Mouse (Mus musculus): ENCODE data around the gene Tfap2e.

Tfap2e gene

DNA sequence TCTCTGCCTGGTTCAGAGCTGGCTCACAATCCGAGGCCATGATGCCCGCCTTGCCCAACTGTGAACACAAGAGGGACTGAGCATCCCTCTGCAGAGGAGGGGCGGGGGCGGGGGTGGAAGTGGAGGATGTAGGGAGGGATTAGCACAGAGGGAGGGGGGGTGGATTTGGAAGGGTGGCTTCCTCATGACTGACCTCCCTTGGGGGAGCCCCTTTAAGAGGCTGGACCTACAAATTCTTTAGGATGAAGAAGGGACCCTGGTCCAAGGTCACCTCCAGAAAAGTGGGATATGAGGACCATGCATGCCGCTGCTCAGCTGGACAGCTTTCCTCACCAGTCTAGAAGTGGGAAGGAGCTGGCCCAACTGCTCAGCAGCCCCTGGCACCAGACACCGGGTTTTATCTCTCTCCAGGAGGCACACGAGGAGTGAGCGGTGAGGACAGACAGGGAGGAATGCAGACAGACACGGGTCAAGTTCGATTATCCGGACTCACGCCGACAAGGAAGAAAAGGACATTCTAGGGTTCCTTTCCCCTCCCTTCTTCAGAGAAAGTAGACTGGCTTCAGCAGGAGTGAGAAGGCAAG, 16.1 kb upstream of the Tfap2e start:
- peak; percentile 8 for DNase-seq (ENCODE audit: low read depth, low spot score)

DNA sequence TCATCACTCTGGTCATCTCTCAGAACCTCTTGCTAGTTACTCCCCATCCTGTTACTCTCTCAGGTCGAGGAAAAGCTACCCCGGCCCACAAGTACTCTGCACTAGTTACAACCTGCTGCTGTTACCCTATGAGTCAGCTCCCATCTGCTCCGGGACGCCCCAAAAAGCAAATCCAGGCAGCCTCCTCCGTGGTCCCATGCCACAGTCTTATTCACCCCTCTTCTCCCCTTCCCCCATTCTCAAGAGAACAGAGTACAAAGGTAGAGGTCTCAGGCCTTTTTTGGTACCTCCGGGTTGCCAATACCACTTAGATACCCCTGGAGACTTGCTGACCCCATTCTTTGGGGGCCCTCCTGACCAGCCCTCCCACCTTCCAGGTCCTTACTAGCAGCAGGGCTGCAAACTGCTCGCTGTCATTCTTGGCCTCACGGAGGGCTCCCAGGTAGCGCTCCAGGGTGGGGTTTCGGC, 15.6 kb upstream of the Tfap2e start:
- no peak for DNase-seq (ENCODE audit: low read depth, low spot score)

DNA sequence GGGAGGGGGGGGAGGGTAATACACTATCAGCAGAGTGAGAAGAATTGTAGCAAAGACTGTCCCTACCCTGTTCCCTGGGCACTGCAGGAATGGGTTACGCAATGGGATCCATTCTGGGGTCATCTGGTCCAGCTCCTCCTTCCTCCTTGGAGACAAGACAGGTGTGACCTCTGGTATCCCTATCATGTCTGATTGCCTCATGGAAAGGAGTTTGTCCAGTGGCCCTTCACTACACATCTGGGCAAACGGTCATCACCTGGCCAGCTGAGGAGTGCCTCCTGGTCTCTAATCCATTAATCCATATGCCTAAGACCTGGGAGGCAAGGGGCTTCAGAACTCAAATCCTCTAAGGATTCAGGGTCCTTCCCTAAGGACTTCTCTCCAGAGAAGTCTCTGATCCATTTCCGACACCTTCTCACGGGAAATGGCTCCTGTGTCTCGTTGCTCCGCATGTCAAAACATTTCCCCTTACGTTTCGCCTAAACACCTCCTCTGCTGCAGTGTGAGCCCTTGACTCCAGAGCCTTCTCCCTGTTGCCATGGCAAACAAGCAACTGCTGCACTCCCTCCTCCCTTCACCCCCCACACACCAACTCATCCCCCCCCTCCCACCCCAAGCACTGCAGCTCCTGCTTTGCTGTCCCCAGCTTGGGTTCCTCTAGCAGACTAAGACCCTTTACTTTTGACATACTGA, 15.0 kb upstream of the Tfap2e start:
- no peak for DNase-seq (ENCODE audit: low read depth, low spot score)

DNA sequence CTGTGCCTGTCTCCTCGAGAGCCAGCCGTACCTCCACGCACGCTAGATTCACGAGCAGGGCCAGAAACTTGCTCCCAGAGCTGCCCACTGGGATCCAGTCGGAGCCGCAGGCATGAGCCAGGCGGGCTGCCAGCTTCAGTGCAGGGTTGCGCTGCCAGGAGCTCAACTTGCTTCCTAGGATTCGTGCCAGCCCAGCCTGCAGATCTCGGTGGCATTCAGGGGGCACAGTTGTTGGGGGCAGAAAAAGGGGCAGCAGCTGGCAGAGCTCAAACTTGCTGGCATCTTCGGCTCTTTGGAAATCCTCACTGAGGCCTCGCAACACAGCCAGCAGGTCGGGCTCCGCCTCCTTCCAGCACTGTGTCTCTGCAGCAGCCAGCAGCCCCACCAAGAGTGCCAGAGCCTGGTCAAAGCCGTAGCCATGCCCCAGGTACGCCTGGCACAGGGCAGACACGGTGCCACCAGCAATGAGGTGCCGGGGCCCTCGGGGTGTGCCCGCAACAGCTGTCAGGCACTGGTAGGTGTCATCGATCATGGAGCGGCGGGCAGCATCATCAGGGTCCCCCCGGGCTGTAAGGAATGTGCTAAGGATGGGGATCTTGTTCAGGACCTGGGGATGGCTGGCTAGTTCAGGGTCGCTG, 14.1 kb upstream of the Tfap2e start:
- no peak for DNase-seq (ENCODE audit: low read depth, low spot score)

DNA sequence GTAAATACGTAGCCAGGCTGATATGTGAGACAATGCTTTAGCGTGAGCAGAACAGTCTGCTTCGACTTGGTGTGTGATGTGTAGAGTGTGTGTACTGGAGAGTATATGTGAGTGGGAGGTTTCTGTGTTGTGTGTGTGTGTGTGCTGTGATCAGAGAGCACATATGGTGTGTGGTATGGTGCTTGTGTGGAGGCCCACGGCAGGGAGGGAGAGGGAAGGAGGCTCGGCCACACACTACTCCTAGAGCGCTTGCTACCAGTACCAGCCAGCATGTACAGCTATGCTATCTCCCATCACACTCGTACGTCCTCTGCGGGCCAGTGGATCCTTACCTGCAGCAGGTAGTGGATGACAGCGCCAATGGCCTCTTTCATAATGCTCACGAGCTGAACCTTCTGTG, 13.5 kb upstream of the Tfap2e start:
- no peak for DNase-seq (ENCODE audit: low read depth, low spot score)

DNA sequence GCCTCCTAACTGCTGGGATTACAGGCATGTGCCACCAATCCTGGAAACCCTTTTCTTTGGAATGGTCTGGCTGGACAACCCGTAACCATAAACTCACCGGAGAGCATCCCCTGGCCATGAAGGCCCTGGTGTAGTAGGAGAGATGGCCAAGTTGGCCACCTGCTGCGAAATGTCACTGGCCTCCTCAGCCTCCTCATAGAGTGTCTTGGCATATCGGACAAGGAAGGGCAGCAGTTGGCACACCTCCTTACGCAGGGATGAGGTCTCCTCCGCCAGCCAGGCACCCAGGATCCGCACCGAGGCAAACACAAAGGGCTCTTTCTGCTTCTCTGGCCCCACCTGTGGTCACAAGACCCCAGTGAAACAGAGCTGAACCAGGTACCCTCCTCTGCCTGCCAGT, 12.3 kb upstream of the Tfap2e start:
- DNase-seq (ENCODE audit: low read depth, low spot score), result no peak

DNA sequence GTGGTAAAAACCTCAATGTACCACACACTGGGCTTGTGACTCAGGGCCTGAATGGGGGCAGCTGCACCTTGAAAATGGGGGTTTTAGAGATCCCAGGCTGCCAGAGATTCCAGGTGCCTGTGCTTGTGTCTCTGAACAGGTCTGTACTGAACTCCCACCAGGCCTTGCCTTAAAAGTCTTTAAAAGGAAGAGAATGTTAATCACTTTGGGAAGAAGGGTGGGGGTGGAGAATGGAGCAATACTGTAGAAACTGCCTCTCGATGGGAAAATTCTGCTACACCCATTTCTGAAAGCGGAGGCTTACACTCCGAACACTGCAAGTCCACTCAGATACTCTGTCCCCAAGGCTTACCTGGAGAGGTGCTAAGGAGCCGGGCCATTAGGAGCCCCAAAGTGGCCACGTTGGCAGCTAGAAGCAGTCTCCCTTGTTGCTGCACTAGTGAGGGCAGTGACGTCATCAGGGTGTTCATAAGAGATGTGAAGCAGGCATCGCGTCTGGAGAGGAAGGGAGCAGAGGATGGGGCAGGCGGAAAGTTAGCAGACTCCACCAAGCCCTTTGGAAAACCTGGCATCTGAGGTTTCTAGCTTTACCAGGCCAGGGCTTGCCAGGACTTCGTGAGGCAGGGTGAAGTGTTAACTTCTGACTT, 10.3 kb upstream of the Tfap2e start:
- no peak for DNase-seq (ENCODE audit: low read depth, low spot score)

DNA sequence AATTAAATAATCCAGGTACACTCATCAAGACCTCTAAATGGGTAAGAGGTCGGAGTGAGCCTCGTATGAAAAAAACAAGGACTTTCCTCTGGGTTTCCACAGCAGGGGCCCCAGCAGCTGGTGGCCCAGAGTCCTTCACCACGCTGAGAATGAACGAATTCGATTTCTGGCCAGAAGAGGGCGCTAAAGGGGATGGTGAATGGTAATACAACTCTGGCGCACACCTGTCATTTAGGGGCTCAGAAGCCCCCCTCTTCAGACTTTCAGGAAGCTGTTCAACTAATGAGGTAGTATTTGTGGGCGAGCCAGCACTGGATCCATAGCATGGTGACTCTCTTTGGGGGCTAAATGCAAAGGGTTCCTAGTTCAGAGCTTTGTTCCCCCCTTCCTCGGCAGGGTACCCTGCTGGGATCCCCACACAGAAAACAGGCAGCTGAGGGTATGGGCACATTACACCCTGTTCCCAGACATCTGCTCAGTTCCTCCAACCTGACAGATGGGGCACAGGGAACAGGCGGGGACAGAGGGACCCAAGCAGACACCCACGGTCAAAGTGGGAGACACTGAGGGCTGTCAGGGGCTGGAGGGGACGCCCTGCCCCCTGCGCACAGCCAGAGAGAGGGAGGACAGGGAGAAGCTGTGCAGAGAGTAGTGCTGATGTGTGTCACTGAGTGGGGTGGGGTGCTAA, 9.6 kb upstream of the Tfap2e start:
- DNase-seq (ENCODE audit: low read depth, low spot score), result peak; percentile 72

DNA sequence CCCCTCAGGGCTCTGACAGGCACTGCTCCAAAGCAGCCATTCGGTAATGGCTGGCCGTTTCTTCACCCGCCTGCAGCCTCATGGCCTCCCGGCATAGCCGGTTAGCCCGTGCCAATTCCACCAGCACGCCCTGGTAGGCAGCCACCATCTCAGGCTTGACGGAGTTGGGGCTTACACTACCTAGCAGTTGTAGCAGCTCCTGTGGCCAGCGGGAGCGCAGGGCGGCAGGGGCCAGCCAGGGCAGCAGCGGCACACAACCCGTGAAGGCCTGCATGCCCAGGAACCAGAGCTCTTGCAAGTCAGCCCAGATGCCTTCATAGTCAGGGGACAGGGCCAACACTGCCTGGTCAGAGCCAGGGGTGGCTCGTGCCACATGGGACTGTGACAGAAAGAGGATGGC, 8.8 kb upstream of the Tfap2e start:
- no peak for DNase-seq (ENCODE audit: low read depth, low spot score)

DNA sequence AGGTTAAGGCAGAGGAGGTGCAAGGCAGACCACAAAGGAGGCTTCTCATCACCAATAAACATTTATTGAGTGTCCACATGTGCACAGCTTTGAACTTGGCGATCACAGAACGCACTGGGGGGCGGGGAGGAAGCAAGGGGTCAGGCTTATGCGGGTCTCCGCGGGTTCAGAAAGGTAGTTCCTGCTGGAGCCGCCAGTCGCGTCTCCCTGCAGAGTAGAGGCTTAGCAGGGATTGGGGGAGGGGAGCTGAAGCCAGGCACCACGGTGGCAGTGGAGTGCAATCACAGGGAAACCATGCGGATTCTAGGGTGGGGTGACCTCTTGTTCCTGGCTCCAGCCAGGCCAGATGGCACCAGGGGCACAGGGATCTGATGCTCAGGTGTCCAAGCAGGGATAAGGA, 7.7 kb upstream of the Tfap2e start:
- peak; percentile 66 for DNase-seq (ENCODE audit: low read depth, low spot score)

DNA sequence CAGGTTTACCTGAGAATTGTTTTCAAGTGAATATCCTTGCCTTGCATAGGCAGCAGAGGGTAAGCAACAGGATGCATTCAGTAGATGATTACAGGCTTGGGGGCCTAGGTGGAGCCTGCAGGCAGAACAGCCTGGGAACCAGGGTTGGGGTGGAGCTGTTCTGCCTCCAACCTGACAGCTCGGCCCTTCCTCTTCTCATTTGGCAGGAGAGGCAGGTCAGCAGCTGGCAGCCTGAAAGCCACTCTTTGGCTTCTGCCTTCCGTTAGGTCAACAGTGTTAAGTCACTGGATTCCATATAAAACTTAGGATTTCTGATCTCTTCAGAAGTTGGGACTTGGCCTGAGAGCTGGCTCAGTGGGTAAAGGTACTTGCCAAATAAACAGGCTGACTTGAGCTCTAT, 6.9 kb upstream of the Tfap2e start:
- no peak for DNase-seq (ENCODE audit: low read depth, low spot score)

DNA sequence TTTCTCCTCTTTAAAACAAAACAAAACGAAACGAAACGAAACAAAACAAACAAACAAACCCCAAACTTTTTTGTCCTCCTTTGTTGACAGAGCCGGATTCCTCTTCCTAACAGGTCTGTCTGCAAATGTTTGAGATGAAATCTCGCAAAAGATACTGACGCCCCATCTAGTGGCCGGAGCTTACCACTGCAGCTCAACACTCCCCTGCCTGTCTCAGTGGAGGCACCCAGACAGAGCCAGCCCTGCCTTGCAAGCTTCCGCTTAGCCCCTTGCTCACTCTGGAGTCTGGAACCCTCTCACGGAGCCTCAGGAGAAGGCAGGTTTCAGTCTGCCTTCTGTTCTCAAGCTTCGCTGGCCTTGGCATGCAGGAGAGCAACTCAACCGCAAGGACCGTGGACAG, 5.4 kb upstream of the Tfap2e start:
- DNase-seq (ENCODE audit: low read depth, low spot score), result peak; percentile 90

DNA sequence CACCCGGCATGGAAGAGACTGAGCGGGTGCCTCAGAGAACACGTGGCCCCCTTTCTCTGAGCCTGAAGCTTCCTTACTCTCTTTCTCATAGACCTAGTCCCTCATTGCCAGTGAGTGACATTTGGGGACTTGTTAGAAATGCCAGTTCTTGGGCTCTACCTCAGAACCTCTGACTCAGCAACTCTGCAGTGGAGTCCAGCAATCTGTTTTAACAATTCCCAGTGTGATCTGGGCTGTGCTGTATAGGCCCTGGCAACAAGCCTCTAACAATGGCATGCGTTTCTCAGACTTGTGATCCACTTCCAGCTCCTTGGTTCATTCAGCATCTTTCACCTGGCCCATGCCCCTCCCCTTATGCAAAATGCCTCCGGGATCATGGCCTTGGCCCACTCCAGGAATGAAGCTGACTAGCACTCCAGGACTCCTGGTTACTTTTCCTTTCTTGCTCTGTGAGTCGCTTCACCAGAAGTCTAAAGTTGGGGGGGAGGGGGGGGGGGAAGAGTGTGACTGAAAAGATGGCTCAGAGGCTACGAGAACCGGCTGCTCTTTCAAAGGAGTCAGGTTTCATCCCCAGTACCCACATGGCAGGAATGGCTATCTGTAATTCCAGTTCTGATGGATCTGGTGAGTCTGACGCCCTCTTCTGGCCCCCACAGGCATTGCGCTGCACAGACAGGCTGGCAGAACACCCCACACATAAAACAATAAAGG, 4.1 kb upstream of the Tfap2e start:
- DNase-seq (ENCODE audit: low read depth, low spot score), result peak; percentile 86

DNA sequence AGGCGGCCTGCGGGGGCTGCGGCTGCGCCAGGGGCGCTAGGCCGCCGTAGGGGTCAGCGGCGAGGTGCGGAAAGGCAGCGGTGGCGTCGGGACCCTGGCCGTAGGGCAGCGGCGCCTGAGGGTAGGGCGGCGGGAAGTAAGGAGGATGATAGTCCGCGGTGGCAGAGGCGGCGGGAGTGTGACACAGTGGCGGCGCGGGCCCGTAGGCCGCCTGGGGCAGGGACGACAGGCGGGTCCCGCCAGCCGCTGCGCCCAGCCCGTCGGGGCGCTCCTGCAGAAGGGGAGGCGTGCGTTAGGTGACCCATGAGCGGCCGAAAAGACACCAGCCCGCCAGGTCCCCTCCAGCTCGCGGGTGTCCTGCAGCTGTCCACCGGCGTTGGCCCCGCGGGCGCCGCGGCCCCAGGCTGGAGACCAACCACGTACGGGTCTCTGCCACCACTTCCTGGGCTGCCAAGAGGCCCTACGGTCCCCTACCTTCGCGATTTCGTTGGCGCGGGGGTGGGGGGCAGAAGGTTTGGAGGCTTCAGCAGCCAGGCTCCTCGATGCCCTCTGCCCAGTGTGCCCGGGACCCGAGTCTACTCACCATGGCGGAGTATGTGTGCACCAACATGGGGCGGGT, 549 bp downstream of the Tfap2e start:
- peak; percentile 58 for DNase-seq (ENCODE audit: low read depth, low spot score)

DNA sequence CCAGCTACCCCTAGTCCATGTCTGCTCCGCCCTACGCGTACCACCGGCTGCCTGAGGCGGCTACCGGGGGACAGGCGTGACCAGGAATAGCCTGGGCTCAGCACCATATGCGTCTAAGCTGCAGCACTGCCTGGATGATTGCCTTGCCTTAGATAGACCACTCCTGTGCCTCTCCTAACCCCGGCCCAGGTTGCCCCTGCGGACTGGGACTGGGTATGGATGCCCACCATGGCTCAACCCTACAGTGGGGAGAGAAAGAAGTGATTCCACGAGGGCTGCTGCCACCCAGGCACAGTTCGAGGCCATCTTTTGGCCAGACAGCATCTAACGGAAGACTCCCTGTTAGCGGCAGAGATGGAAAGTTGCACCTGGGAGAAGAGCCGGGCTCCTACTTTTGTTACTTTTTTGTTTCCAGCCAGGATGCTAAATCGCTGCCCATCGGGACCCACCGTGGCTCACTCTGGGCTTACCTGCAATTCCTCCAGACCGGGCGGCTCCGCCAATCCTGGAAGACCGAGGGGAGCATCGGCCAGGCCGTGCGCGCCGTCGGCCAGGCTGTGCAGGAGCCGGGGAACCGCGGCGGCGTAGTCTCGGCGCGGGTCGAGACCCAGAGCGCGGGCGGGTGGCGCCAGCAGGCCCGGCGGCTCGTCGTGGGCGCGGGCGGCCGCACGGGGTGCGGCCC, 1.2 kb downstream of the Tfap2e start:
- DNase-seq (ENCODE audit: low read depth, low spot score), result peak; percentile 61

DNA sequence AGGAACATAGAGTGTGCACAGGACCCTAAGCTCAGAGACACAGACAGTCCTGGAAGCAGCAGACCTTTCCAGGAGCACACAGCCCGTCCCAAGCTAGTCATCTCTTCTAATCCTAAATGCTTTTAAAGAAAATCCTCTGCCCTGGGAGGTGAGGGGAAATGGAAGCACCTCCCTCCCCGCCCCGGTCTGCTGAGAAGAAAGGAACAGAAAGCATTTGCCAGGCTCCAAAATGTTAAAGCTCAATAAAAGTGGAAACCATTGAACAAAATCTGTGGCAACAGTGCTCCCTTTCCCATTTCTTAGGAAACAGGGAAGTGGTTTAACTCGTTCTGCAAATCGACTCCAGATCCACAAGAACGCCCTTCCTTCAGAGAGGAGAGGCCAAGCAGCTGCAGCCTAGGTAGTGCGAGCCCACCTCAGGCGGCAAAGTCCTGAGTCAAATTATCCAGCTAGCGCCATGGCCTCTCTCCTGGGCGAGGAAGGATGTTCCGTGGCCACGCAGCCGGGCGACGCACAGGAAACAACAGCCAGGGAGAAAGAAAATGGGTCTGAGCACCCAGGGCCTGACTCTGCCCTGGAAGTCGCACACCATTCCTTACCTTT, 1.9 kb downstream of the Tfap2e start:
- DNase-seq (ENCODE audit: low read depth, low spot score), result peak; percentile 41

DNA sequence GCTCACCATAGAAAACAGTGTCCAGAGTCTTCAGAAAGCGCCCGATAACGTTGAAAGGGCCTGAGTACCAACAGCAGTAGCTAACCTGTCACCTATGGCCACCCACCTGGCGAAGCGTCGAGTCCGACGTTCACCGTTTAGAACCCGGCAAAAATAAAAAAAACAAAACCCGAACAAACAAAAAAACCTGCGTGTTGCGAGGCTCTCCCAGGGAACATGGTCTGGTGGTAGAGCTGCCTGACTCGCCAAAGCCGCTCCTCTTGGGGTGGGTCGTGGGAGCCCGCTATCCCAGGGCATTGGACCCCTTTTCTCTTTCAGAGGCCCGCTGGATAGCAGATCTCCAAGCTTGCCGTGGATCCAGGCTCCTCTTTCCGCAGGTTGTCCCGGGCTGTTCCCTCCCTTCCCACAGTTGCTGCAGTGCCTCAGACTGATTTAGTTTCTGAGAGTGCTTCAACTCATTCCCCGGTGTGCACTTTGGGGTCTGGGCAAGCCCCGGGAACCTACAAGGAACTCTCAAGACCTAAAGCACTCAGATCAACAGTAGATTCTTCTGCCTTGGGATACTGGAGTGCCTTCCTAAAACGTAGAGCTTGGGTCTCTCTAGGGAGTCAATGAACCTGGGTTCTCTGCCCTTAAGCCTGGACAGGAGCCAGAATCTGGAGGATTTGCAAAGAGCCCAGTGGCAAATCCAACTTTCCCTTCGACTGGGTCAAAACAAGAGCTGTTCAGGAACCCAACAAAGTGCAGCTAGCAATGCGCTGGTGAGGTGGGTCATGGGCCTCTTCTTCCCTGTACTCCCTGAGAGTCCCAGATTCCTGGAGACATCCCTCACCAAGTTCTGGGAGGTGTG, 3.3 kb downstream of the Tfap2e start:
- DNase-seq (ENCODE audit: low read depth, low spot score), result no peak

DNA sequence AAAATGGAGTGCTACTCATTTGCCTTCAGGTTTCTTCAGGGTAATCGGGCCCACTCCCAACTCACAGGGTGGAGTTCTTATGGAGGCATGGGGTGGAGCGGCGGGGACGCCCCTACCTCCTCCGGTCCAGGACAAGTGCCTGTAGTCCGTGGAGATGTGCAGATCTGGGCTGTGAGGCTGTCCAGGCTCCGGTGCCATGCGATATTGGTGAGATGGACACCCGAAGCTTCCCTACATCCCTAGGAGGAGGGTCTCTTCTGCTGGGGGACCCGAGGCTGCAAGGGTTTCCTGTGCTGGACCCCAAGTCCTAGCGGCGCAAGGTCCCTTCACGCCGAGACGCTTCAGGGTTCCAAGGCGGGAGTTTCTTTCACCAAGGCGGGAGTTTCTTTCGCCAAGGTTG, 3.9 kb downstream of the Tfap2e start:
- peak; percentile 19 for DNase-seq (ENCODE audit: low read depth, low spot score)

DNA sequence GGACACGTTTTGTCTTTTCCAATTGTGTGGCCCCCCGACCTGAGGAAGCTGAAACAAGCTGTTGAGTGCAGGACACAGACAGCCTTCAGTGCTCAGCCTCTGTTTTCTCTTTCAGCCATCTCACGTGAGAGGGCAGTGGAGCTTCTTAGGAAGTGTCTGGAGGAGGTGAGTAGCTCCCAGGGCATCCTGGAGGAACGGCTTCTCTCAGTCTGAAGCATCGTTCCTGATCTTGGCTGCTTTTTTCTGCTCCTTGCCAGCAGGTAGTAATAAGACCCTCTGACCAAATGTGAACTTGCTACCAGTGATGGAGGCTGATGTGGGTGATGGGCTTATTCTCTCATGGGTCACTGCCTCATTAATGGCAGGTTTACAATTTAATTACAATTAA, 28.6 kb downstream of the Tfap2e start:
- DNase-seq (ENCODE audit: low read depth, low spot score), result no peak

Data from ZHBTc4 (cell line).